Mouse (Mus musculus) right cerebral cortex, postnatal 10 days (tissue): ENCODE results near the gene Bcl2.
A peak's percentile ranks its signal among the peaks of the same experiment; 100 is the strongest.

Source experiments
- DNase-seq, 2 experiments: peaks; one replicate each; pipeline ENCODE4 v3.0.0; 2021; ENCODE audit warnings: low spot score in 2 of 2

The Bcl2 gene

GRCm38 (mm10) chr1:106666140-106667088 lies 47.7 kb downstream of the Bcl2 start:
- DNase-seq, result no peak

GRCm38 (mm10) chr1:106664978-106665377 lies 49.1 kb downstream of the Bcl2 start:
- DNase-seq, result no peak

GRCm38 (mm10) chr1:106662486-106662885 lies 51.6 kb downstream of the Bcl2 start:
- no peak for DNase-seq

- DNase-seq, result no peak
These were observed 55.7 kb downstream of the Bcl2 start for GRCm38 (mm10) chr1:106658293-106658847.

GRCm38 (mm10) chr1:106656207-106656738 lies 57.8 kb downstream of the Bcl2 start:
- no peak for DNase-seq

- no peak for DNase-seq
These were observed 59.8 kb downstream of the Bcl2 start for GRCm38 (mm10) chr1:106654254-106654653.

- no peak for DNase-seq
These were observed 60.6 kb downstream of the Bcl2 start for GRCm38 (mm10) chr1:106653441-106653860.

GRCm38 (mm10) chr1:106651211-106651610 lies 62.9 kb downstream of the Bcl2 start:
- DNase-seq, result no peak

GRCm38 (mm10) chr1:106650427-106650826 lies 63.6 kb downstream of the Bcl2 start:
- DNase-seq, result no peak

- no peak for DNase-seq
These were observed 66.7 kb downstream of the Bcl2 start for GRCm38 (mm10) chr1:106647336-106647735.

- no peak for DNase-seq
These were observed 69.5 kb downstream of the Bcl2 start for GRCm38 (mm10) chr1:106644566-106644965.

GRCm38 (mm10) chr1:106643527-106643926 lies 70.5 kb downstream of the Bcl2 start:
- DNase-seq, result no peak

- no peak for DNase-seq
These were observed 73.5 kb downstream of the Bcl2 start for GRCm38 (mm10) chr1:106640577-106640976.

GRCm38 (mm10) chr1:106637705-106638104 lies 76.4 kb downstream of the Bcl2 start:
- no peak for DNase-seq

GRCm38 (mm10) chr1:106636714-106637113 lies 77.4 kb downstream of the Bcl2 start:
- no peak for DNase-seq

- DNase-seq, result no peak
These were observed 80.9 kb downstream of the Bcl2 start for GRCm38 (mm10) chr1:106633207-106633606.

GRCm38 (mm10) chr1:106631869-106632463 lies 82.1 kb downstream of the Bcl2 start:
- no peak for DNase-seq

GRCm38 (mm10) chr1:106630973-106631372 lies 83.1 kb downstream of the Bcl2 start:
- no peak for DNase-seq

GRCm38 (mm10) chr1:106629931-106630682 lies 84.0 kb downstream of the Bcl2 start:
- DNase-seq, result peak in 1 of 2 experiments; percentile 29

GRCm38 (mm10) chr1:106629470-106629830 lies 84.6 kb downstream of the Bcl2 start:
- no peak for DNase-seq

GRCm38 (mm10) chr1:106628718-106629469 lies 85.2 kb downstream of the Bcl2 start:
- DNase-seq, result no peak
